14 mouse cellular contexts compared by ENCODE assay signal in the genomic region with DNA sequence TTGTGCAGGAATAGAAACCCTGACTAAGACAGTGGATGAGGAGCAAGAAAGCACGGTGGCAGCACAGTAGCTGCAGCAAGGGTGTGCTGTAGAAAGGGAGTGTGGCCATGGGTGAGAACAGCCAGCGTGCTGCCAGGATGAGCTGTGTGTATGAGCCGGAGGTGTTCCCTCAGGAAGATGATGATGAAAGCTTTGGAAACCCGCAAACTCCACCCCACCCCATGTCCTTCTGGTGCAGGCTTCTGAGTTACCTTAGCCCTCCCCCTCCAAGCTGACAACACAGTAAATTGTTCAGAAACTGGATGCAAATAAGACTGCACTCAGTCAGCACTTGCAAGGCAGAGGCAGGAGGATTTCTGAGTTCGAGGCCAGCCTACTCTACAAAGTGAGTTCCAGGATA.
"Had no signal": no experiment of that assay in that cellular context is flagged by ENCODE, and none has a peak within 500 bp of the region (broad histone marks: within the 10 kb centered on the region; RNA-seq: fewer than 3 reads in every experiment).

No protein-coding gene starts in this region.

- H3K4me1 ChIP-seq: neural tube, embryonic 15.5 days; stomach, embryonic 15.5 days had no signal

- H3K36me3 ChIP-seq: neural tube, embryonic 15.5 days; stomach, embryonic 15.5 days had no signal

- H3K4me3 ChIP-seq: neural tube, embryonic 15.5 days; stomach, embryonic 15.5 days had no signal

- H3K9me3 ChIP-seq: neural tube, embryonic 15.5 days; stomach, embryonic 15.5 days had no signal

- DNase-seq: retina, postnatal 1 day; right cerebral cortex, adult 18-20 months; right cerebral cortex, postnatal 14 days; right cerebral cortex, postnatal 25 days; right cerebral cortex, postnatal 4 days; spleen, adult 18-20 months; thymus, adult 18-20 months; thymus, adult 2 months; thymus, postnatal 14 days; thymus, postnatal 25 days; thymus, postnatal 36 days; thymus, postnatal 4 days had no signal

- H3K4me2 ChIP-seq: neural tube, embryonic 15.5 days; stomach, embryonic 15.5 days had no signal

- H3K27me3 ChIP-seq: neural tube, embryonic 15.5 days; stomach, embryonic 15.5 days had no signal
